Mouse (Mus musculus) small intestine, adult 2 months (tissue): ENCODE measurements around the gene Runx1.

ENCODE experiments used
- CTCF ChIP-seq: fragments of 200-500 bp; IDR thresholded peaks from 2 replicates; pipeline ENCODE4 v1.5.1; 2012; ENCODE audit warnings: low read depth, mild to moderate bottlenecking, control low read depth, inconsistent platforms, low read length, moderate library complexity, mixed read lengths; ENCODE audit not compliant: insufficient replicate concordance, insufficient read length; ENCODE audit errors: extremely low read depth
- POLR2A ChIP-seq: fragments of 200-500 bp; IDR thresholded peaks from 2 replicates; pipeline ENCODE4 v1.6.1; 2012; ENCODE audit warnings: low read depth, mild to moderate bottlenecking, control low read depth, inconsistent platforms, low read length, moderate library complexity

DNA sequence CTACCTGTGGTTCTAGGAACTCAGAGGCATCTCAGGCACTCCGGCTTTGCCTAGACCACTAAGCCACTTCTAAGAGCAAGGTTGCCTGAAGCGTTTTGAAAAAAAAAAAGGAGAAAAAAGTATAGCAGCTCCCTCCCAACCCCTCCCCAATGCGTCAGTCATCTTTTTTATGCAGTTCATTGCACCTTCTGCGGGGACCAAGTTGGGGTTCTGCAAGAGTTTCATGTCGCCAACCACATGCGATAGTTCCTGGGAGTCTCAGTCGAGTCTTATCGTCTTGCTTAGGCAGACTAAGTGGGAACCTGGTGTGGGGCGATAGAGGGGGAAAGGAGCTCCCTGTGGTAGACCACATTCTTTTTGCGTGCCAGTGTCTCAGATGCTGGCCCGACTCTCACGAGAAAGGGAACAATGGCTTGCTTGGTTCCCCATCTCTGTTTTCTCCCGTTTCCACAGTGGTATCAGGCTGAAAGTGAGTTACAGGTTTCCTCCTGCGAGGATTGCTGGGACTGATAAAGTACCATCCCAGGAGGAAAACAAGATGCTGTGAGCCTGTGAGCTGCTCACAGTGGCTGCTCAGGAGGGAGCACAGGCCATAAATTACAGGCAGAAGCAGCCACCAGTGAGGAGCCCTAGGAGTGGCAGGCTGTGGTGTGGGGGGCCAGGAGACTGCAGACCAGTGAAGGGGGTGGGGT, 3.9 kb downstream of the Runx1 start:
- TF ChIP-seq POLR2A (no peak), CTCF (no peak)
